Mouse (Mus musculus): ENCODE data around the gene Atp10a. TPM values are rescaled to one million over a fixed set of nuclear protein-coding genes. Genes with fewer than 3 reads are reported as not detected.
A peak's percentile ranks its signal among the peaks of the same experiment; 100 is the strongest.

The Atp10a gene
- total RNA-seq (2017) = 17.9 and 22.7 TPM in 2 replicates

DNA sequence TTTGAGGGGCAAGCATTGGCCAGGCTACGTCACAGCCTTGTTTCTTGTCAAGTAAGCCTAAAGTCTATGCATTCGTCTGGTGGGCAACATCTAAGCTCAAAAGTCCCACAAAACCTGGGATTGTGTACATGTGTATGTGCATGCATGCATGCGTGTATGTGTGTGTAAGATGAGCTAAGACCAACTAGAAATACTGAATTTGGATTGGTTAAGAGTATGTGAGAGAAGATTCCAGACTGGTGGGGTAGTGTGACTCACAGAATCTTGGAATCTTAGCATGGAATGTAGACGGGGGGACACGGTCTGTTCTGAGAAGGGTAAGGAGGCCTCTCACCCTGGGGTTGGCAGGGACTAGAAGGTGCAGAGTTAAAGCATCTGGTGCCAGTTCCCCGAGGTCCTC, at the start of gene Atp10a:
Gene Atp10a (plus strand): TSS at position 301 of the 400 bp plus-strand sequence.
- ATAC-seq (replicated peaks; ENCODE audit: low read depth, poor library complexity, severe bottlenecking) = no peak

DNA sequence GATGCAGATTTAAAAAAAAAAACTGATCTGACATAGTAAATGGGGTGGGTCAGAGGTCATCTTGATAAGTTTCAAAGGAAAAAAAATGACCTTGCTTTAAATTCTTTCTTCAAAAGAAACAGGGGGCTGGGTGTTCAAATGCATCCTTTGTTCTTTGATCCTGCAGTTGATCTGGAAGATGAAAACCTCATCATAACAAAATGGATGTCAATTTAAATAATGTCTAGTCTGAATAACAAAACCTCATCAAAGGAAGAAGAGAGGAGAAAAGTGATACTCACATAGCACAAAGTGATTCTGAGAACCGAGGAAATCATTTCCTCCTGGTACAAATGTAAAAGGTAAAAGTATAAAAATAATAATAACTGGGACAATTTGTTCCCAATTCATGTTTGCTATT, 37.9 kb upstream of the Atp10a start:
- no peak for ATAC-seq (replicated peaks; ENCODE audit: low read depth, poor library complexity, severe bottlenecking)

GRCm38 (mm10) chr7:58626305-58627155, 29.4 kb upstream of the Atp10a start:
- peak; percentile 86 for ATAC-seq (replicated peaks; ENCODE audit: low read depth, poor library complexity, severe bottlenecking)

DNA sequence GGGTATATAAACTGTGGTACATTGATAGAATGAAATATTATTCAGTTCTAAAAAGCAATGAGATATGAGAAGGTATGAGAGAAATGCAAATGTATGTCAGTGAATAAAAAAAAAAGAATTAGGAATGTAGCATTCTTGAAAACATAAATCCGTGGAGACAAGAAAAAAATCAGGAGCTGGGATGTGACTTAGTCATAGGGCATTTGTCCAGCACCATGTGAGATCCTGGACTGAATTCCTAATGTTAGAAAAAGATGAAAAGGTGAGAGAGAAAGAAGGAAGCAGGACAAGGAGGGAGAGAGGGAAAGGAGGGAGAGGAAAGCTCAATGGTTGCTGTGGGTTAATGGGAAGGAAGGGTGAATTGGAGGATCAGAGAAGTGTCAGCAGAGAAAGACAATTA, 28.6 kb upstream of the Atp10a start:
- no peak for ATAC-seq (replicated peaks; ENCODE audit: low read depth, poor library complexity, severe bottlenecking)

DNA sequence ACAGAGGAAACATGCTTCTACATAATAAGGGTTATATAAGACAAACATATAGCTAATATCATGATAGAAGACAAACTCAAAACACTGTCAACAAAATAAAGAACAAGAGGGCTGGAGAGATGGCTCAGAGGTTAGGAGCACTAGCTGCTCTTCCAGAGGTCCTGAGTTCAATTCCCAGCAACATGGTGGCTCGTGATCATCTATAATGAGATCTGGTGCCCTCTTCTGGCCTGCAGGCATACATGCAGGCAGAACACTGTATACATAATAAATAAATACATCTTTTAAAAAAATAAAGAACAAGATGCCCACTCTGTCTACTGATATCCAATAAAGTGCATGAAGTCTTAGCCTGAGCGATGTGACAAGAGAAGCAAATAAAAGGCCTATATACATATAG, 26.7 kb upstream of the Atp10a start:
- ATAC-seq (replicated peaks; ENCODE audit: low read depth, poor library complexity, severe bottlenecking) = no peak

DNA sequence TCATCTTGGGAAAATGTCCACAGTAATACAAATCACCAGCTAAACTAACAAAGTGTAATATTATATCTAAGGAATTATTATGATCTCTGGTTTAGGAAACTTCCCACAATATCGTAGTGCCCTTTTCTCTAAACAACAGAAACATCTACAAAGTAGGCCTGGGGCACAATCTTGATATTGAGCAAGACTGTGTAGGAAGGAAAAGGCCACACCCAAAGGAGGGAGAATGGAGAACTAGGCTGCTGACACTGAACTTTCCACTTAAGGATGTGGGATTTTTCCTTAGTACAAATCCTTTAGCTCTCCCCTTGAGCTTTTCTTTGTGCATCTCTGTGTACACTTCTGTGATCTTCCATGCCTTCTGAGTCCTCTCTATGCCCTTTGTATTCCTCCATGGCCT, 22.3 kb upstream of the Atp10a start:
- peak; percentile 63; the same call in 1 of the 2 replicates for ATAC-seq (replicated peaks; ENCODE audit: low read depth, poor library complexity, severe bottlenecking)

DNA sequence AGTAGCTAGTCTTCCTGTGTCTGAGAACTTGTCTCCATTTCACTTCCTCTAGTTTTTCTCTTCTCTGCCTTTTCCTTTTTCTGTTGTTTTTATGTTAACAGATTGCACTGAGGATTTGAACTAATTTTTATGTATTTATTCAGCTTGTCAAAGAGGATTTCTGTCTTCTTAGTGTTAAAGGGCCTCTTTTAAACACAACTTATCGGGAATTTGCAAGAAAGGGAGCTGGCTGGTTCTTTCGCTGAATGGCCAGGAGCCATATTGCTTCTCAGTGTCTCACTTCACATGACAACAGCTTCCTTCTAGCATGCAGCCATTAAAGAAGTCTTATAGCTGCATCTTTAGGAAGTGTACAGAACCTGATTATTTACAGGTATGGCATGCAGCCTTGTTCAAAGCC, 16.3 kb upstream of the Atp10a start:
- ATAC-seq (replicated peaks; ENCODE audit: low read depth, poor library complexity, severe bottlenecking) = no peak

DNA sequence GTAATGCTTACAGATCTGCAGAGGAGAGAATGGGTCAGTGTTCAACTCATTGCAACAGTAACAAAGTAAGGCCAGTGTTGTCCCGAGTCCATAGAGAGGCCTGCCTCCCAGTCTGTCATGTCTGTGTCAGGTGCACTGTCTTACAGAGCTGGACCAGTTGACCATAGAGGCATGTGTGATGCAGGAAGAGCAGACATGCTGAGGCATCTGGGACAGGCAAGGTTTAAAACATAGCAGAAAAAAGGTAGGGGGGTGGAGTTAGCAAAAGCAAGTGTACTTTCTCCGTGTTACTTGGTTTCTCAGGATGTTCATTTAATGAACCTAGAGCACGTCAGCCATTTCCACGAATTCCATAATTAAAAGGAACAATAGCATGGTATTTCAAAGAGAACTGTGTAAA, 15.5 kb upstream of the Atp10a start:
- no peak for ATAC-seq (replicated peaks; ENCODE audit: low read depth, poor library complexity, severe bottlenecking)

DNA sequence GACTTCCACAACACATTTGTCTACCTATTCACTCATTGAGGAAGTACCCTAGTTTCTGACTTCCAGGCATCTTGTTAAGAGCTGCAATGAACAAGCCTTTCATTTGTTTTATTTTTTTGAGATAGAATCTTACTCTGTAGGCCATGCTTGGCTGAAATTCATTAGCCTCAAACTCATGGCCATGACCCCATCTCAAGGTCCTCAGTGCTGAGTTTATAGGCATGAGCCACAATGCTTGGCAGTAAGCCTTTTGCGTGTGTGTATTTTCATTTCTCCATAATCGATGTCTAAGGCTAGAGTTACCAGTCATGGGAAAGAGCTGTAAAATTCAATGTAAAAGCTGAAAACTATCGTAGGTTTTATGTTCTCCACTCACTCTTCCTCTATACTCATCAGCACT, 14.1 kb upstream of the Atp10a start:
- ATAC-seq (replicated peaks; ENCODE audit: low read depth, poor library complexity, severe bottlenecking) = no peak

DNA sequence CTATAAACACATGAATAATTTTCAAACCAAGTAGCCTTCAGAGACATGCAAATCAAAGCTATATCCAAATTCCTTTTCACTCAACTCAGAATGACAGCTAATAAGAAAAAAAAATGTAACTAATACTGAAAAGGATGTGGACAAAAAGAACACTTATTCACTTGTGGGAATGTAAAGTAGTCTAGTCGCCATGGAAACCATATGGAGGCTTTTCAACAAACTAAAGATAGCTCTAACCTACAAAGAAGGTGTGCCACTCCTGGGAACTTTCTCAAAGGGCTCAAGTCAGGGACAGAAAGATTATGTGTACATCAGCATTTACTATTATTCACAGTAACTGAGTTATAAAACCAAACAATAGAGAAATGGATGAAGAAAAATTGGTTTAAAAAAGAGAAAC, 8.6 kb upstream of the Atp10a start:
- ATAC-seq (replicated peaks; ENCODE audit: low read depth, poor library complexity, severe bottlenecking) = no peak

- peak; percentile 88 for ATAC-seq (replicated peaks; ENCODE audit: low read depth, poor library complexity, severe bottlenecking)
Measured at GRCm38 (mm10) chr7:58657913-58658789, 2.2 kb downstream of the Atp10a start.

- ATAC-seq (replicated peaks; ENCODE audit: low read depth, poor library complexity, severe bottlenecking) = no peak
Measured at GRCm38 (mm10) chr7:58658790-58659405, 2.9 kb downstream of the Atp10a start.

DNA sequence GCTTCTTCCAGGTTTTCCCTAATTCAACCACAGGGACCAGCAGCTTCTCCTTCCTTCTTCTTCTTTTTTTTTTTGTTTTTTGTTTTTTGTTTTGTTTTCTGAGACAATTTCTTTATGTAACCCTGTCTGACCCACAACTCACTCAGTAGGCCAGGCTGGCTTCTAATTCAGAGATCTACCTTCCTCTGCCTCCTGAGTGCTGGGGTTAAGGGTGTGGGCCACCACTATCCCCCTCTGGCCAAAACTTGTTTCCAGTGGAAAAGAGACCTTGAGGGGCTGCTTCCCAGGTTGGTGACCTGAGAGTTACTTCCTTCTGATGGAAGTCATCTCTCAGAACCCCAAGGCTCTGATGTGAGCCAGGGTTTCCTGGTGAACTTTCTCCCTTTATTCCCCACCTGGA, 4.1 kb downstream of the Atp10a start:
- ATAC-seq (replicated peaks; ENCODE audit: low read depth, poor library complexity, severe bottlenecking) = no peak

- ATAC-seq (replicated peaks; ENCODE audit: low read depth, poor library complexity, severe bottlenecking) = no peak
Measured at GRCm38 (mm10) chr7:58660665-58661064, 4.7 kb downstream of the Atp10a start.

GRCm38 (mm10) chr7:58661076-58661475, 5.1 kb downstream of the Atp10a start:
- no peak for ATAC-seq (replicated peaks; ENCODE audit: low read depth, poor library complexity, severe bottlenecking)

DNA sequence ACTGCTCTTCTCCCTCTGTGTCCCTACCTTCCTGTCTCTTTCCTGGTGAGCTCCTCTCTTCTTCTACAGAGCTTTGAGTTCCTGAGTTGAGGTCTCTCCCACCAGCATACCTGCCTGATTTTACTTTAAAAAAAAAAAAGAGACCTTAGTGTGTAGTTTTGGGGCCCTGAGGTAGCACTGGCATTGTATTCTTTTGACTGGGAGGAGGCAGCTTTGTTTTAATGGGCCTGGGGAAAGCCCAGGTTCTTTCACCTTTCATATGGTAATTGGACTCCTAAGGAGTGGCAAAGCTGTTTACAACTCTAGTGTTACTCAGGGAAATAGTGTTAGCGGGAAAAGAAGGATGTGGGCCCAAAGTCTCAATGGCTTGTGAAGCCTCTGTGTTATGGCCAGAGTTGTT, 12.7 kb downstream of the Atp10a start:
- ATAC-seq (replicated peaks; ENCODE audit: low read depth, poor library complexity, severe bottlenecking) = no peak

DNA sequence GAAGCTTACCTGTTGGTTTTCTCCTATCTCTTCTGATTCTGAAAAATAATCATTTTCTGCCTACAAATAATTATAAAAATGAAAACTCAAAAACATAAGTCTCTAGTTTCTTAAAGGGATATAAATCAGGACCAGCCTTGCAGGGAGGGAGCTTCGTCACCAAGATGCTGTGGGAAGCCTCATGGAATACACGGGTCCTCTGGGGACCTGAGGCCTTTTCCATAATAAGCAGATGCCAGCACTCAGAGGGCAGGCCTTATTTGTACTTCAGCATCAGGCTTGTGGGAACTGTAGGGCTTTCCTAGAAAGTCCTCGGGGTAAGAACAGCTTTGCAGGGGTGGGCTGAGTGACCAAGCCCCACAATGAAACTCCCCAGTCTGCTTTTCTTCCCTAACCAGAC, 20.1 kb downstream of the Atp10a start:
- ATAC-seq (replicated peaks; ENCODE audit: low read depth, poor library complexity, severe bottlenecking) = no peak

DNA sequence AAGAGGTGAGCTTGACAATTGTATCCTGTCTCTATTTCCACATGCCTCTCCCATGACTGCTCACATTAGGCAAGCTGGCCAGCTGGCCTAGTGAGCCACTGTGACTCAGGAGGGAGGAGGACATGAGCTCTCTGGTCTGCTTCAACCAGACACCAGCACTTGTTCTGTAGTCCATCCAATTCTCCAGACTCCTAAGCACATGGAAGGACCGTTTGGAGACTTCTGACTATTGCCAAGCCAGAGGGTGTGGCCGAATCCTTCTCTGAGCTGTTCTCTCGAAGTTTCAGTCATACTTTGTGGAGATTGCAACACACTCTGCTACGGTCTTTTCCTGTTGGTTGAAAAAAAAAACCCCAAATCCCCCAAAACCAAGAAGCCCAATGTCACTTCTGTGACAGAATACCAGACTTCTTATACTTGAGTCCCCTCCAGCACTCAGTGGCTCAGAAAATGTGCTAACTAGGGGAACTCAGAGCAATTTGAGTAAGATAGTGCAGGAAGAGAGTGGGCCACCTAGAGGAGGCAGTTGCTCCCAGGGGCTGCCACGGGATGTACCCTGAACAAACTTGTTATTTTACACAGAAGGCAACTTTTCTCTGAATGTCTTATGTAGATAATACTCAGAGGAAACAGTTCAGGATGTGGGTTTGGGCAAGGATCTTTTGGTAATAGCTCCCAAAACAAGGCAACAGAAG, 21.3 kb downstream of the Atp10a start:
- ATAC-seq (replicated peaks; ENCODE audit: low read depth, poor library complexity, severe bottlenecking) = peak; percentile 86

GRCm38 (mm10) chr7:58685967-58686366, 30.0 kb downstream of the Atp10a start:
- no peak for ATAC-seq (replicated peaks; ENCODE audit: low read depth, poor library complexity, severe bottlenecking)

DNA sequence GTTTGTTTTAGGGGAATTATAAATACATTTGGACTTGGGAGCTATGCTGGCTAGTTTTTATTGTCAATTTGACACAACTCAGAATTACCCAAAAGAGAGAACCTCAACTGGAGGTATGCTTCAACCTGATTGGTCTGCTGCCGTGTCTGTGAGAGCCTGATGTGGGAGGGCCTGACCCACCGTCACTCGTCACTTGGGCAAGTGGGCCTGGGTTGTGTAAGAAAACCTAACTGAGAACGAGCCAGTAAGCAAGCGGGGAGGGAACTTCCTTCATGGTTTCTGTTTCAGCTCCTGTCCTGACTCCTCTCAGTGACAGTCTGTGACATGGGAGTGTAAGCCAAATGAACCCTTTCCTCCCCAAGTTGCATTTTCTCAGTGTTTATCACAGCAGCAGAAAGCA, 30.6 kb downstream of the Atp10a start:
- ATAC-seq (replicated peaks; ENCODE audit: low read depth, poor library complexity, severe bottlenecking) = peak; percentile 97

All from common myeloid progenitor, adult 5-6 weeks (primary cell).